Mouse (Mus musculus) CH12.LX (cell line): ENCODE data around the gene Slc17a3. TPM values are rescaled to one million over a fixed set of nuclear protein-coding genes. Genes with fewer than 3 reads are reported as not detected.

ENCODE experiments used
- DNase-seq: peaks from one replicate; pipeline ENCODE4 v3.0.0-alpha.2; 2013; ENCODE audit errors: extremely low read depth
- H3K27ac ChIP-seq: 2 replicates; pipeline ENCODE4 v1.5.1; 2012; ENCODE audit warnings: low read depth, mild to moderate bottlenecking, control low read depth, moderate library complexity; ENCODE audit not compliant: insufficient read depth
- H3K27me3 ChIP-seq: replicated peaks from 2 replicates; pipeline ENCODE3; 2012; ENCODE audit warnings: inconsistent platforms
- H3K36me3 ChIP-seq, 2 experiments: replicated peaks in 1 of 2; 2 replicates each; pipeline versions ENCODE3 to v1.6.1; 2012; ENCODE audit warnings: inconsistent platforms in 1 of 2, low read length in 1 of 2, mild to moderate bottlenecking in 1 of 2, mixed read lengths in 1 of 2, moderate library complexity in 1 of 2; ENCODE audit not compliant: control insufficient read depth in 1 of 2, insufficient read depth in 1 of 2
- H3K4me1 ChIP-seq, 2 experiments: 2 replicates each; pipeline ENCODE4 v1.6.1; 2012; ENCODE audit warnings: inconsistent platforms in 1 of 2, moderate library complexity in 1 of 2; ENCODE audit not compliant: insufficient read depth in 2 of 2, control insufficient read depth in 1 of 2
- H3K4me2 ChIP-seq: 2 replicates; pipeline ENCODE4 v1.6.1; 2012; ENCODE audit warnings: low read depth, mild to moderate bottlenecking, control low read depth; ENCODE audit not compliant: poor library complexity, insufficient read depth, severe bottlenecking
- H3K4me3 ChIP-seq, 3 experiments: fragments of 150-350 bp in 1 of 3; sonication (generic) in 1 of 3; replicated peaks in 1 of 3; 2 replicates each; pipeline versions ENCODE3 to v1.5.1; 2011 to 2012; ENCODE audit warnings: low read depth in 2 of 3, low read length in 2 of 3, mild to moderate bottlenecking in 2 of 3, moderate library complexity in 2 of 3, control low read depth in 1 of 3, improper control_type of control experiment in 1 of 3, inconsistent platforms in 1 of 3, mixed read lengths in 1 of 3; ENCODE audit not compliant: poor library complexity in 1 of 3
- H3K79me2 ChIP-seq: replicated peaks from 2 replicates; pipeline ENCODE4 v1.6.1; 2012; ENCODE audit warnings: mild to moderate bottlenecking, moderate library complexity; ENCODE audit not compliant: control insufficient read depth, poor library complexity, insufficient read depth, severe bottlenecking; ENCODE audit errors: extremely low read depth
- H3K9ac ChIP-seq: 2 replicates; pipeline ENCODE4 v1.6.1; 2012; ENCODE audit warnings: low read depth, mild to moderate bottlenecking, control low read depth, moderate library complexity; ENCODE audit not compliant: insufficient read depth
- H3K9me3 ChIP-seq: replicated peaks from 2 replicates; pipeline ENCODE3; 2012; ENCODE audit warnings: low read length, inconsistent platforms, mixed read lengths
- ELF1 ChIP-seq: IDR thresholded peaks from 2 replicates; pipeline ENCODE4 v1.6.1; 2014; ENCODE audit warnings: low read depth, mild to moderate bottlenecking, inconsistent platforms, low read length, improper control_type of control experiment
- IRF4 ChIP-seq: IDR thresholded peaks from 2 replicates; pipeline ENCODE4 v1.6.1; 2014; ENCODE audit warnings: low read depth, mild to moderate bottlenecking, inconsistent platforms, low read length, improper control_type of control experiment
- KAT2A ChIP-seq: IDR thresholded peaks from 2 replicates; pipeline ENCODE4 v1.6.1; 2012; ENCODE audit warnings: low read length, improper control_type of control experiment, inconsistent platforms; ENCODE audit not compliant: insufficient replicate concordance
- MAX ChIP-seq: IDR thresholded peaks from 2 replicates; pipeline ENCODE4 v1.6.1; 2011; ENCODE audit warnings: low read length, improper control_type of control experiment
- MAZ ChIP-seq: IDR thresholded peaks from 2 replicates; pipeline ENCODE4 v1.6.1; 2012; ENCODE audit warnings: low read depth, mild to moderate bottlenecking, inconsistent platforms, low read length, improper control_type of control experiment, moderate library complexity
- MYC ChIP-seq: IDR thresholded peaks from 2 replicates; pipeline ENCODE4 v1.6.1; 2011; ENCODE audit warnings: low read depth, mild to moderate bottlenecking, improper control_type of control experiment, low read length
- NELFE ChIP-seq: IDR thresholded peaks from 2 replicates; pipeline ENCODE4 v1.6.1; 2011; ENCODE audit warnings: low read depth, low read length, improper control_type of control experiment
- NRF1 ChIP-seq: IDR thresholded peaks from 2 replicates; pipeline ENCODE4 v1.6.1; 2014; ENCODE audit warnings: low read depth, mild to moderate bottlenecking, inconsistent platforms, low read length, improper control_type of control experiment, moderate library complexity
- PAX5 ChIP-seq: IDR thresholded peaks from 2 replicates; pipeline ENCODE4 v1.6.1; 2012; ENCODE audit warnings: low read length, inconsistent platforms, mixed read lengths
- POLR2A ChIP-seq: IDR thresholded peaks from 2 replicates; pipeline ENCODE4 v1.6.1; 2011; ENCODE audit warnings: low read depth, mild to moderate bottlenecking, improper control_type of control experiment, low read length
- SIN3A ChIP-seq: IDR thresholded peaks from 2 replicates; pipeline ENCODE4 v1.6.1; 2012; ENCODE audit warnings: low read length, improper control_type of control experiment, inconsistent platforms
- SMC3 ChIP-seq: IDR thresholded peaks from 2 replicates; pipeline ENCODE4 v1.6.1; 2011; ENCODE audit warnings: low read depth, low read length, improper control_type of control experiment
- TBP ChIP-seq: conservative IDR thresholded peaks from 2 replicates; pipeline ENCODE4 v1.6.1; 2011; ENCODE audit warnings: low read depth, low read length, improper control_type of control experiment
- TCF12 ChIP-seq: IDR thresholded peaks from 2 replicates; pipeline ENCODE4 v1.6.1; 2014; ENCODE audit warnings: low read depth, mild to moderate bottlenecking, inconsistent platforms, low read length, improper control_type of control experiment
- UBTF ChIP-seq: IDR thresholded peaks from 2 replicates; pipeline ENCODE4 v1.6.1; 2012; ENCODE audit warnings: low read depth, mild to moderate bottlenecking, inconsistent platforms, low read length, improper control_type of control experiment, moderate library complexity
- USF1 ChIP-seq: IDR thresholded peaks from 2 replicates; pipeline ENCODE4 v1.6.1; 2014; ENCODE audit warnings: low read depth, mild to moderate bottlenecking, inconsistent platforms, low read length, improper control_type of control experiment
- USF2 ChIP-seq: conservative IDR thresholded peaks from 2 replicates; pipeline ENCODE4 v1.6.1; 2011; ENCODE audit warnings: low read depth, low read length, improper control_type of control experiment
- ZC3H11A ChIP-seq: IDR thresholded peaks from 2 replicates; pipeline ENCODE4 v1.6.1; 2012; ENCODE audit warnings: low read depth, mild to moderate bottlenecking, inconsistent platforms, low read length, improper control_type of control experiment
- dilution Hi-C: fragments of 300-500 bp; cut with MboI; formaldehyde crosslinking; loops from 2 replicates; pipeline ENCODE4 v1.14.3; 2020; ENCODE audit warnings: low sequenced_read_pairs; ENCODE audit not compliant: extremely low pct_unique_long_range_greater_than_20kb, extremely low pct_ligation_motif_present
- in situ Hi-C: fragments of 300-500 bp; cut with MboI; formaldehyde crosslinking; loops from 3 replicates; pipeline ENCODE4 v1.14.3; 2019; ENCODE audit warnings: low sequenced_read_pairs, low pct_ligation_motif_present, low pct_unique_long_range_greater_than_20kb, mixed read lengths
- polyA plus RNA-seq: library from polyadenylated mRNA; unstranded; fragments of >175 nt; gene quantifications from 2 replicates; pipeline ENCODE4 v1.2.1, GENCODE M21; 2012; ENCODE audit warnings: low read depth; ENCODE audit not compliant: insufficient read length
- total RNA-seq, 2 experiments: library from RNA; depleted of rRNA; stranded (reverse); fragments of 300-350 nt in 1 of 2; fragments of >200 nt in 1 of 2; gene quantifications; 2 replicates each; pipeline ENCODE4 v1.2.3; 2012 to 2014

Gene Slc17a3
- total and polyA plus RNA-seq, 3 experiments: not detected

- H3K27ac ChIP-seq: no peak overlapping the region
- in situ Hi-C loops: no loop called here
- H3K9me3 ChIP-seq: no peaks in the 10 kb centered on the region
- no peak overlapping the region for H3K4me2 ChIP-seq
- H3K4me1 ChIP-seq: no peaks in the 10 kb centered on the region; a peak in 1 of 4 replicates
- DNase-seq: no peak
- no peak overlapping the region for H3K4me3 ChIP-seq
- no peak overlapping the region for H3K9ac ChIP-seq
- TF ChIP-seq PAX5 (no peak), TCF12 (no peak), NELFE (no peak), MAZ (no peak), USF1 (no peak), NRF1 (no peak), SIN3A (no peak), IRF4 (no peak), MAX (no peak), POLR2A (no peak), ZC3H11A (no peak)
- no peaks in the 10 kb centered on the region for H3K36me3 ChIP-seq
- no peaks in the 10 kb centered on the region for H3K79me2 ChIP-seq
- dilution Hi-C loops: no loop called here
- H3K27me3 ChIP-seq: no peaks in the 10 kb centered on the region
These were observed 53.5 kb downstream of the Slc17a3 start for GRCm38 (mm10) chr13:23892592-23893268.

- no peak overlapping the region for H3K9ac ChIP-seq
- H3K27me3 ChIP-seq: no peaks in the 10 kb centered on the region
- no peak for DNase-seq
- no peak overlapping the region for H3K27ac ChIP-seq
- in situ Hi-C loops (no loop called here), dilution Hi-C loops (no loop called here)
- H3K4me1 ChIP-seq: no peaks in the 10 kb centered on the region; a peak in 1 of 4 replicates
- H3K79me2 ChIP-seq: no peaks in the 10 kb centered on the region
- H3K4me3 ChIP-seq: no peak overlapping the region
- H3K9me3 ChIP-seq: no peaks in the 10 kb centered on the region
- no peaks in the 10 kb centered on the region for H3K36me3 ChIP-seq
- TF ChIP-seq USF1 (no peak), KAT2A (no peak), MYC (no peak), SIN3A (no peak), MAZ (no peak), SMC3 (no peak), UBTF (no peak), USF2 (no peak), NELFE (no peak), ELF1 (no peak), TBP (no peak)
- no peak overlapping the region for H3K4me2 ChIP-seq
These were observed 54.0 kb downstream of the Slc17a3 start for GRCm38 (mm10) chr13:23893269-23893593.
